Mouse (Mus musculus): ENCODE results near the gene Cacng7. TPM values are rescaled to one million over a fixed set of nuclear protein-coding genes. Genes with fewer than 3 reads are reported as not detected.

Gene Cacng7
- polyA plus RNA-seq, 1 experiment from 2014 or later, result 2.4 TPM

GRCm38 (mm10) chr7:3366705-3367516 lies 34.2 kb downstream of the Cacng7 start:
- peak; percentile 39 for DNase-seq (ENCODE audit: low spot score)
- Histone ChIP-seq H3K9me3 (replicated peaks) (no peaks in the 10 kb centered on the region), H3K36me3 (peaks cover 32% of the 10 kb centered on the region), H3K27me3 (ENCODE audit: low read depth, poor library complexity, severe bottlenecking) (peaks cover 39% of the 10 kb centered on the region), H3K4me1 (peaks cover 20% of the 10 kb centered on the region), H3K4me3 (peak overlapping the region; percentile 28), H3K27ac (no peak overlapping the region)
- WGBS, result 6% methylated on average over 42 of the region's 42 CpGs

GRCm38 (mm10) chr7:3367569-3367968 lies 34.8 kb downstream of the Cacng7 start:
- Histone ChIP-seq H3K36me3 (peaks cover 28% of the 10 kb centered on the region), H3K9me3 (replicated peaks) (no peaks in the 10 kb centered on the region), H3K4me3 (peak overlapping the region; percentile 28), H3K4me1 (peaks cover 20% of the 10 kb centered on the region), H3K27ac (no peak overlapping the region), H3K27me3 (ENCODE audit: low read depth, poor library complexity, severe bottlenecking) (peaks cover 39% of the 10 kb centered on the region)
- no peak for DNase-seq (ENCODE audit: low spot score)
- WGBS, result 5% methylated on average over 10 of the region's 11 CpGs

- Histone ChIP-seq H3K27ac (no peak overlapping the region), H3K4me1 (peaks cover 20% of the 10 kb centered on the region), H3K27me3 (ENCODE audit: low read depth, poor library complexity, severe bottlenecking) (peaks cover 39% of the 10 kb centered on the region), H3K9me3 (replicated peaks) (no peaks in the 10 kb centered on the region), H3K4me3 (no peak overlapping the region), H3K36me3 (peaks cover 28% of the 10 kb centered on the region)
- no peak for DNase-seq (ENCODE audit: low spot score)
- 23% methylated on average over 12 of the region's 12 CpGs for WGBS
Measured at GRCm38 (mm10) chr7:3368311-3368710, 35.6 kb downstream of the Cacng7 start.

- 81% methylated on average over 6 of the region's 6 CpGs for whole genome bisulfite sequencing
- no peak for DNase-seq (ENCODE audit: low spot score)
- H3K27ac ChIP-seq, result no peak overlapping the region
- H3K36me3 ChIP-seq, result peaks cover 26% of the 10 kb centered on the region
- peaks cover 39% of the 10 kb centered on the region for H3K27me3 ChIP-seq (ENCODE audit: low read depth, poor library complexity, severe bottlenecking)
- H3K9me3 ChIP-seq (replicated peaks), result no peaks in the 10 kb centered on the region
- H3K4me3 ChIP-seq, result no peak overlapping the region
- peaks cover 20% of the 10 kb centered on the region for H3K4me1 ChIP-seq
Measured at GRCm38 (mm10) chr7:3369189-3369588, 36.4 kb downstream of the Cacng7 start.

GRCm38 (mm10) chr7:3370407-3370806 lies 37.7 kb downstream of the Cacng7 start:
- no peaks in the 10 kb centered on the region for H3K9me3 ChIP-seq (replicated peaks)
- H3K27ac ChIP-seq, result no peak overlapping the region
- peaks cover 15% of the 10 kb centered on the region for H3K36me3 ChIP-seq
- peaks cover 20% of the 10 kb centered on the region for H3K4me1 ChIP-seq
- WGBS, result 55% methylated on average over 4 of the region's 4 CpGs
- H3K27me3 ChIP-seq (ENCODE audit: low read depth, poor library complexity, severe bottlenecking), result peaks cover 32% of the 10 kb centered on the region
- H3K4me3 ChIP-seq, result no peak overlapping the region
- no peak for DNase-seq (ENCODE audit: low spot score)

GRCm38 (mm10) chr7:3372376-3372775 lies 39.6 kb downstream of the Cacng7 start:
- no peaks in the 10 kb centered on the region for H3K36me3 ChIP-seq
- H3K4me1 ChIP-seq, result peaks cover 10% of the 10 kb centered on the region
- no peaks in the 10 kb centered on the region for H3K9me3 ChIP-seq (replicated peaks)
- no peak overlapping the region for H3K27ac ChIP-seq
- DNase-seq (ENCODE audit: low spot score), result no peak
- no peak overlapping the region for H3K4me3 ChIP-seq
- 78% methylated on average over 2 of the region's 2 CpGs for WGBS
- H3K27me3 ChIP-seq (ENCODE audit: low read depth, poor library complexity, severe bottlenecking), result peaks cover 12% of the 10 kb centered on the region

- Histone ChIP-seq H3K27ac (no peak overlapping the region), H3K27me3 (ENCODE audit: low read depth, poor library complexity, severe bottlenecking) (no peaks in the 10 kb centered on the region; the same call in 1 of the 2 replicates), H3K4me3 (no peak overlapping the region), H3K36me3 (no peaks in the 10 kb centered on the region), H3K9me3 (replicated peaks) (no peaks in the 10 kb centered on the region), H3K4me1 (no peaks in the 10 kb centered on the region)
- WGBS, result 89% methylated on average over 8 of the region's 8 CpGs
- no peak for DNase-seq (ENCODE audit: low spot score)
Measured at GRCm38 (mm10) chr7:3373754-3374153, 41.0 kb downstream of the Cacng7 start.

- Histone ChIP-seq H3K27ac (no peak overlapping the region), H3K4me3 (no peak overlapping the region), H3K9me3 (replicated peaks) (no peaks in the 10 kb centered on the region), H3K36me3 (no peaks in the 10 kb centered on the region), H3K4me1 (no peaks in the 10 kb centered on the region), H3K27me3 (ENCODE audit: low read depth, poor library complexity, severe bottlenecking) (no peaks in the 10 kb centered on the region)
- 47% methylated on average over 4 of the region's 4 CpGs for WGBS
- peak; percentile 50 for DNase-seq (ENCODE audit: low spot score)
Measured at GRCm38 (mm10) chr7:3376831-3377230, 44.1 kb downstream of the Cacng7 start.

- H3K9me3 ChIP-seq (replicated peaks), result no peaks in the 10 kb centered on the region
- H3K4me1 ChIP-seq, result no peaks in the 10 kb centered on the region
- H3K4me3 ChIP-seq, result no peak overlapping the region
- H3K36me3 ChIP-seq, result no peaks in the 10 kb centered on the region
- no peak for DNase-seq (ENCODE audit: low spot score)
- WGBS, result 90% methylated on average over 9 of the region's 9 CpGs
- no peaks in the 10 kb centered on the region for H3K27me3 ChIP-seq (ENCODE audit: low read depth, poor library complexity, severe bottlenecking)
- H3K27ac ChIP-seq, result no peak overlapping the region
Measured at GRCm38 (mm10) chr7:3382123-3382522, 49.4 kb downstream of the Cacng7 start.

- H3K36me3 ChIP-seq, result no peaks in the 10 kb centered on the region
- no peak overlapping the region for H3K27ac ChIP-seq
- H3K27me3 ChIP-seq (ENCODE audit: low read depth, poor library complexity, severe bottlenecking), result no peaks in the 10 kb centered on the region
- DNase-seq (ENCODE audit: low spot score), result no peak
- no peak overlapping the region for H3K4me3 ChIP-seq
- no peaks in the 10 kb centered on the region for H3K9me3 ChIP-seq (replicated peaks)
- WGBS, result 89% methylated on average over 5 of the region's 5 CpGs
- H3K4me1 ChIP-seq, result peaks cover 10% of the 10 kb centered on the region; the same call in 1 of the 2 replicates
Measured at GRCm38 (mm10) chr7:3384807-3385319, 52.1 kb downstream of the Cacng7 start.

GRCm38 (mm10) chr7:3386036-3386730 lies 53.4 kb downstream of the Cacng7 start:
- no peak overlapping the region for H3K4me3 ChIP-seq
- WGBS, result 82% methylated on average over 6 of the region's 6 CpGs
- no peaks in the 10 kb centered on the region for H3K27me3 ChIP-seq (ENCODE audit: low read depth, poor library complexity, severe bottlenecking)
- H3K4me1 ChIP-seq, result peaks cover 22% of the 10 kb centered on the region
- H3K9me3 ChIP-seq (replicated peaks), result no peaks in the 10 kb centered on the region
- no peaks in the 10 kb centered on the region for H3K36me3 ChIP-seq
- no peak overlapping the region for H3K27ac ChIP-seq
- DNase-seq (ENCODE audit: low spot score), result no peak

- no peaks in the 10 kb centered on the region for H3K9me3 ChIP-seq (replicated peaks)
- no peak overlapping the region for H3K4me3 ChIP-seq
- WGBS, result 96% methylated on average over 18 of the region's 18 CpGs
- H3K4me1 ChIP-seq, result peaks cover 36% of the 10 kb centered on the region
- DNase-seq (ENCODE audit: low spot score), result no peak
- no peaks in the 10 kb centered on the region for H3K36me3 ChIP-seq
- H3K27ac ChIP-seq, result no peak overlapping the region
- no peaks in the 10 kb centered on the region for H3K27me3 ChIP-seq (ENCODE audit: low read depth, poor library complexity, severe bottlenecking)
Measured at GRCm38 (mm10) chr7:3387761-3388160, 55.0 kb downstream of the Cacng7 start.

- Histone ChIP-seq H3K36me3 (peaks cover under 1% of the 10 kb centered on the region), H3K27ac (no peak overlapping the region; the same call in 1 of the 2 replicates), H3K9me3 (replicated peaks) (no peaks in the 10 kb centered on the region), H3K27me3 (ENCODE audit: low read depth, poor library complexity, severe bottlenecking) (no peaks in the 10 kb centered on the region), H3K4me1 (peaks cover 36% of the 10 kb centered on the region), H3K4me3 (peak overlapping the region; percentile 51; the same call in 1 of the 2 replicates)
- WGBS, result 62% methylated on average over 6 of the region's 6 CpGs
- DNase-seq (ENCODE audit: low spot score), result no peak
Measured at GRCm38 (mm10) chr7:3388885-3389284, 56.1 kb downstream of the Cacng7 start.

All from limb, embryonic 10.5 days (tissue).